8 mouse cellular contexts compared by ENCODE assay signal in genomic region chr2:30010840-30011281, GRCm38 (mm10). TPM values are rescaled to one million over a fixed set of nuclear protein-coding genes. Genes with fewer than 3 reads are reported as not detected.
DNase-seq lines count a peak whose midpoint lies in the region; ATAC-seq lines count a peak whose summit lies in the region.

No protein-coding gene starts in this region.

- peak; percentile 46 for DNase-seq in forebrain, embryonic 14.5 days (ENCODE audit: low spot score)
- DNase-seq in right cerebral cortex, adult 18-20 months: peak; percentile 32
- no peak for DNase-seq in right cerebral cortex, postnatal 36 days (ENCODE audit: low spot score in 2 of 2)
- peak; percentile 49 to 58 for DNase-seq in heart, postnatal 14 days
- peak; percentile 75 for DNase-seq in testis, postnatal 10 days (ENCODE audit: low spot score)
- DNase-seq in urinary bladder, adult 18-20 months (ENCODE audit: low spot score in 2 of 2): no peak
- DNase-seq in kidney, adult 8-10 months: no peak

- WGBS in forebrain, embryonic 14.5 days: 79% methylated on average over 8 of the region's 8 CpGs
- 65% methylated on average over 8 of the region's 8 CpGs for WGBS in forebrain, embryonic 16.5 days

- no peaks in the 10 kb centered on the region for H3K27me3 ChIP-seq in forebrain, embryonic 14.5 days (replicated peaks; ENCODE audit: control insufficient read depth, insufficient read depth, low read length)
- no peaks in the 10 kb centered on the region for H3K27me3 ChIP-seq in forebrain, embryonic 16.5 days (replicated peaks; ENCODE audit: control insufficient read depth, insufficient read depth, low read length)

- H3K4me3 ChIP-seq in forebrain, embryonic 14.5 days (ENCODE audit: low read depth, low read length): no peak overlapping the region
- H3K4me3 ChIP-seq in forebrain, embryonic 16.5 days (replicated peaks; ENCODE audit: low read length): no peak overlapping the region

- no peak overlapping the region for H3K27ac ChIP-seq in forebrain, embryonic 14.5 days (ENCODE audit: low read depth, low read length)
- no peak overlapping the region for H3K27ac ChIP-seq in forebrain, embryonic 16.5 days (ENCODE audit: low read length)

- no peak overlapping the region for H3K4me2 ChIP-seq in forebrain, embryonic 14.5 days (ENCODE audit: low read length)
- no peak overlapping the region for H3K4me2 ChIP-seq in forebrain, embryonic 16.5 days (ENCODE audit: low read length)

- no peaks in the 10 kb centered on the region for H3K4me1 ChIP-seq in forebrain, embryonic 14.5 days (ENCODE audit: control insufficient read depth, insufficient read depth, low read length)
- no peaks in the 10 kb centered on the region for H3K4me1 ChIP-seq in forebrain, embryonic 16.5 days (replicated peaks; ENCODE audit: control insufficient read depth, insufficient read depth, low read length)

- no peak for ATAC-seq in forebrain, embryonic 14.5 days
- ATAC-seq in forebrain, embryonic 16.5 days: no peak

- H3K9ac ChIP-seq in forebrain, embryonic 14.5 days (ENCODE audit: low read length): no peak overlapping the region
- H3K9ac ChIP-seq in forebrain, embryonic 16.5 days (replicated peaks; ENCODE audit: low read depth, low read length): no peak overlapping the region

- no peaks in the 10 kb centered on the region for H3K9me3 ChIP-seq in forebrain, embryonic 14.5 days (replicated peaks; ENCODE audit: control insufficient read depth, low read length)
- no peaks in the 10 kb centered on the region for H3K9me3 ChIP-seq in forebrain, embryonic 16.5 days (ENCODE audit: control insufficient read depth, low read length)

- intact Hi-C loops in heart, postnatal 14 days (cut with DNase I): no loop called here

- peaks cover 99% of the 10 kb centered on the region for H3K36me3 ChIP-seq in forebrain, embryonic 14.5 days (ENCODE audit: control insufficient read depth, insufficient read depth, low read length)
- H3K36me3 ChIP-seq in forebrain, embryonic 16.5 days (ENCODE audit: control insufficient read depth, insufficient read depth): peaks cover 82% of the 10 kb centered on the region

RNA-seq across cellular contexts. Expression of gene Wdr34, which starts 37.8 kb away (rescaled TPM):
- polyA plus RNA-seq in forebrain, embryonic 14.5 days (2014; fragmentation: Nextera tagmentation; extraction: Ambion mirVana): 51.4 and 63.1 TPM in 2 replicates
- polyA plus RNA-seq in forebrain, embryonic 16.5 days (2015; fragmentation: Nextera tagmentation; extraction: Ambion mirVana): 70.2 and 83.3 TPM in 2 replicates
- 1 to 10 TPM; 7.2 TPM for total RNA-seq in heart, postnatal 14 days (2021)

RNA-seq across cellular contexts. Expression of gene Sptan1, which starts 45.5 kb away (rescaled TPM):
- 310 and 312 TPM in 2 replicates for polyA plus RNA-seq in forebrain, embryonic 14.5 days (2014; fragmentation: Nextera tagmentation; extraction: Ambion mirVana)
- 243 and 294 TPM in 2 replicates for polyA plus RNA-seq in forebrain, embryonic 16.5 days (2015; fragmentation: Nextera tagmentation; extraction: Ambion mirVana)
- 100 to 1,000 TPM; 255 TPM for total RNA-seq in heart, postnatal 14 days (2021)

RNA-seq across cellular contexts. Expression of gene Set, which starts 46.3 kb away (rescaled TPM):
- 379 and 393 TPM in 2 replicates for polyA plus RNA-seq in forebrain, embryonic 14.5 days (2014; fragmentation: Nextera tagmentation; extraction: Ambion mirVana)
- polyA plus RNA-seq in forebrain, embryonic 16.5 days (2015; fragmentation: Nextera tagmentation; extraction: Ambion mirVana): 407 and 435 TPM in 2 replicates
- total RNA-seq in heart, postnatal 14 days (2021): 10 to 100 TPM; 93.9 to 97.0 TPM

Comparison
In these comparisons a context has a peak if more than half of its experiments do, and no peak if none do; other contexts are left out.
1. DNase-seq: peak in forebrain, embryonic 14.5 days (single experiment), right cerebral cortex, adult 18-20 months (single experiment), heart, postnatal 14 days (2 of 2) and testis, postnatal 10 days (single experiment); none in right cerebral cortex, postnatal 36 days (0 of 2), urinary bladder, adult 18-20 months (0 of 2) and kidney, adult 8-10 months (0 of 2).